In the genomic region with DNA sequence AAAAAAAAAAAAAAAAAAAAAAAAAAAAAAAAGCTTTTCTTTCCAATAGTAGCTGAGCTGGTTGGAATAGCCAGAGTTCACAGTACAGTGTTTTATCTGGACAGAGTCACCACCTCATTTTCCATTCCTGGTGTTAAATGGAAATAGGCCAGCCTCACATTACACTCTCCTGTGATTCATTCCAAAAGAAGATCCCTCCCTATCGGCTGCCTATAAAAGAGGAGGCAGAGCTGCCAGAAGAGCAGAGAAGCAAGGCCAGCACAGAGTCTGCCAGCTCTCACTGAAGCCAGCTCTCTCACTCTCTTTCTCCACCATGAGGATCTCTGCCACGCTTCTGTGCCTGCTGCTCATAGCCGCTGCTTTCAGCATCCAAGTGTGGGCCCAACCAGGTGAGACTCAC, we compare ENCODE assay signal across 10 mouse cellular contexts. TPM values are rescaled to one million over a fixed set of nuclear protein-coding genes. Genes with fewer than 3 reads are reported as not detected.
DNase-seq lines count a peak whose midpoint lies in the region; ATAC-seq and TF ChIP-seq lines count a peak whose summit lies in the region.
"Had no signal": no experiment of that assay in that cellular context is flagged by ENCODE, and none has a peak within 500 bp of the region (broad histone marks: within the 10 kb centered on the region; RNA-seq: fewer than 3 reads in every experiment).

Gene Ccl7, plus strand, starts transcription at position 242 of the 400 bp plus-strand sequence.

- H3K27ac ChIP-seq in cerebellum, adult 2 months (ENCODE audit: insufficient read depth, low read length) = no peak within 1 kb of the TSS
- no peak within 1 kb of the TSS for H3K27ac ChIP-seq in midbrain, postnatal 0 days (ENCODE audit: low read depth, low read length)
- H3K27ac ChIP-seq in midbrain, embryonic 11.5 days (ENCODE audit: low read depth, low read length) = no peak within 1 kb of the TSS

- no peak within 1 kb of the TSS for H3K4me2 ChIP-seq in midbrain, postnatal 0 days (ENCODE audit: low read depth, low read length, poor library complexity, severe bottlenecking)
- no peak within 1 kb of the TSS for H3K4me2 ChIP-seq in midbrain, embryonic 11.5 days

- 12% methylated on average over 3 of the region's 3 CpGs for WGBS in cerebellum, adult 2 months
- 69% methylated on average over 3 of the region's 3 CpGs for WGBS in midbrain, postnatal 0 days
- WGBS in midbrain, embryonic 11.5 days = 88% methylated on average over 3 of the region's 3 CpGs

- peak; percentile 9 to 38 for DNase-seq in cerebellum, adult 2 months
- peak; percentile 56 for DNase-seq in midbrain, postnatal 0 days (ENCODE audit: low spot score)
- no peak for DNase-seq in midbrain, embryonic 11.5 days (ENCODE audit: low spot score, missing footprints)
- DNase-seq in heart, adult 8-10 months (ENCODE audit: low spot score) = peak; percentile 53
- peak; percentile 14 for DNase-seq in ovary, postnatal 14 days (ENCODE audit: low spot score)
- DNase-seq in kidney, adult 8-10 months = no peak
- DNase-seq: kidney, adult 9 months; thymus, postnatal 25 days had no signal

- no peaks in the 10 kb centered on the region for H3K36me3 ChIP-seq in midbrain, postnatal 0 days (ENCODE audit: insufficient read depth, low read length)
- no peaks in the 10 kb centered on the region for H3K36me3 ChIP-seq in midbrain, embryonic 11.5 days (ENCODE audit: control insufficient read depth, insufficient read depth, low read length)

- H3K4me3 ChIP-seq in cerebellum, adult 2 months (replicated peaks; ENCODE audit: insufficient read depth, low read depth, low read length) = no peak within 1 kb of the TSS
- no peak within 1 kb of the TSS for H3K4me3 ChIP-seq in midbrain, postnatal 0 days (ENCODE audit: low read depth, low read length)
- no peak within 1 kb of the TSS for H3K4me3 ChIP-seq in midbrain, embryonic 11.5 days (ENCODE audit: low read depth, low read length)

- H3K9ac ChIP-seq in midbrain, postnatal 0 days (replicated peaks; ENCODE audit: low read length, poor library complexity, severe bottlenecking) = no peak within 1 kb of the TSS
- no peak within 1 kb of the TSS for H3K9ac ChIP-seq in midbrain, embryonic 11.5 days (ENCODE audit: low read length)

- H3K9me3 ChIP-seq in midbrain, postnatal 0 days (ENCODE audit: low read length) = no peaks in the 10 kb centered on the region
- H3K9me3 ChIP-seq in midbrain, embryonic 11.5 days (ENCODE audit: control insufficient read depth, low read length) = no peaks in the 10 kb centered on the region

- no peaks in the 10 kb centered on the region for H3K4me1 ChIP-seq in cerebellum, adult 2 months (ENCODE audit: control insufficient read depth, insufficient read depth, low read length)
- no peaks in the 10 kb centered on the region for H3K4me1 ChIP-seq in midbrain, postnatal 0 days (ENCODE audit: insufficient read depth, low read length)
- H3K4me1 ChIP-seq in midbrain, embryonic 11.5 days (ENCODE audit: control insufficient read depth, insufficient read depth, low read length) = no peaks in the 10 kb centered on the region

- no peak for TF ChIP-seq POLR2A in cerebellum, adult 2 months (IDR thresholded peaks at IDR 0.05; ENCODE audit: borderline replicate concordance, insufficient read depth, low read length)

- H3K27me3 ChIP-seq in cerebellum, adult 2 months (ENCODE audit: control insufficient read depth, insufficient read depth, low read length) = no peaks in the 10 kb centered on the region
- H3K27me3 ChIP-seq in midbrain, postnatal 0 days (ENCODE audit: insufficient read depth, low read length) = no peaks in the 10 kb centered on the region
- H3K27me3 ChIP-seq in midbrain, embryonic 11.5 days (ENCODE audit: control insufficient read depth, insufficient read depth, low read length) = no peaks in the 10 kb centered on the region

- ATAC-seq in cerebellum, adult (ENCODE audit: insufficient number of reproducible peaks, low FRiP score, low TSS enrichment) = no peak
- ATAC-seq in midbrain, postnatal 0 days (ENCODE audit: low FRiP score) = no peak
- ATAC-seq in midbrain, embryonic 11.5 days (ENCODE audit: low FRiP score) = no peak
- no peak for ATAC-seq in granulocyte monocyte progenitor cell, adult 5-6 weeks (replicated peaks; ENCODE audit: poor library complexity, severe bottlenecking)

- TF ChIP-seq CTCF in cerebellum, adult 2 months (IDR thresholded peaks at IDR 0.05; ENCODE audit: borderline replicate concordance, insufficient read depth, low read depth, low read length) = no peak
- TF ChIP-seq CTCF in midbrain, postnatal 0 days (IDR thresholded peaks at IDR 0.05) = no peak

RNA-seq across cellular contexts. Expression of gene Ccl7, which starts in this region (rescaled TPM):
- not detected in 2 replicates for polyA plus RNA-seq in cerebellum, adult 2 months (2012; rRNA removed)
- 2.0 TPM in 1 of 2 replicates, not detected in the other for total RNA-seq in midbrain, postnatal 0 days (2014; rRNA removed)
- 1.5 and 2.2 TPM in 2 replicates for polyA plus RNA-seq in midbrain, postnatal 0 days (2015; fragmentation: Nextera tagmentation; extraction: Ambion mirVana)
- 0.18 and 0.55 TPM in 2 replicates for polyA plus RNA-seq in midbrain, embryonic 11.5 days (2014; fragmentation: Nextera tagmentation; extraction: Ambion mirVana)
- total RNA-seq in heart, adult 8-10 months (2022) = 1 to 10 TPM in 2 of 4 experiments, under 1 TPM in 1, not detected in 1; 0.57 to 1.3 (median 1.1) TPM
- total RNA-seq in granulocyte monocyte progenitor cell, adult 5-6 weeks (2014; fragmentation: Nextera tagmentation) = not detected in 2 replicates
- total RNA-seq in granulocyte monocyte progenitor cell, adult 5-6 weeks (2017) = not detected in 2 replicates

Comparison
In these comparisons a context has a peak if more than half of its experiments do, and no peak if none do; other contexts are left out.
1. DNase-seq: peak in midbrain, postnatal 0 days (single experiment), heart, adult 8-10 months (single experiment) and ovary, postnatal 14 days (single experiment); none in midbrain, embryonic 11.5 days (single experiment) and kidney, adult 8-10 months (0 of 2).
2. Peak in DNase-seq in cerebellum, adult 2 months; RNA of the gene not detected or under 1 TPM.